Mouse (Mus musculus): Measurements from ENCODE around the gene Gpc6. TPM values are rescaled to one million over a fixed set of nuclear protein-coding genes. Genes with fewer than 3 reads are reported as not detected.
A peak's percentile ranks its signal among the peaks of the same experiment; 100 is the strongest.

The Gpc6 gene
- total RNA-seq (2021): 10 to 100 TPM; 18.2 to 19.4 TPM
- long read RNA-seq, experiment 1, partial matches to known transcripts: 0 of 1 reads
- long read RNA-seq, experiment 1, other reads (novel, unspliced or antisense): 1 of 1 reads
- long read RNA-seq, experiment 2, partial matches to known transcripts: 0 of 1 reads
- long read RNA-seq, experiment 2, other reads (novel, unspliced or antisense): 1 of 1 reads

- peak; percentile 82 to 87 for DNase-seq (ENCODE audit: extremely low spot score in 1 of 2, low spot score in 2 of 2)
- intact Hi-C loops (cut with DNase I): loop anchor here (5.0 to 10.0 kb wide), 4 partner anchors 300 to 1093 kb away; no protein-coding TSS in a partner anchor
- Histone ChIP-seq H3K27ac (peak within 1 kb of the TSS; percentile 82), H3K4me3 (peak within 1 kb of the TSS; percentile 70)
- TF ChIP-seq CTCF (IDR thresholded peaks at IDR 0.05): no peak
These were observed at the start of gene Gpc6 for GRCm38 (mm10) chr14:116924876-116925601. TSS of gene Gpc6 (plus strand) at chr14:116925315.

- H3K4me3 ChIP-seq: no peak overlapping the region
- intact Hi-C loops (cut with DNase I): no loop called here
These were observed 42.6 kb upstream of the Gpc6 start for GRCm38 (mm10) chr14:116882480-116883044.

DNA sequence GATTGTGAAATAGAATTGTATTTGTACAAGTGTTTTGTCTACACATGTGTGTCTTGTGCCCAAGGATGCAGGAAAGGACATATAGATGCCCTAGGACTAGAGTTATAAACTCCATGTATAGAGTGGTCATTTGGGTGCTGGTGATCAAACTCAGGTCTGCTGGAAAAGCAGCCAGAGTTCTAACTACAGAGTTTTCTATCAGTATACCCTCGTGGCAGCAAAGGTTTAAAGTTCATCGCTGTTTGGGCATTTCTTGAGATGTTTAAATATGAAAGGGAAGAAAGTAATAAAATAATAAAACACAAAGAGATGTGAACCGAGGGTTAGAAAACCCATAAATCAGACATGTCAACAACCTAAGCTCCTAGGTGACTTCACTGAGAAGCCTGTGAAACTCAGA is 30.8 kb upstream of the Gpc6 start:
- TF ChIP-seq CTCF (IDR thresholded peaks at IDR 0.05): no peak
- no peak overlapping the region for H3K4me3 ChIP-seq
- H3K27ac ChIP-seq: no peak overlapping the region
- no peak for DNase-seq (ENCODE audit: extremely low spot score in 1 of 2, low spot score in 2 of 2)
- intact Hi-C loops (cut with DNase I): no loop called here

More at GRCm38 (mm10) chr14:116882480-116883044, 42.6 kb upstream of the Gpc6 start:
- DNase-seq (ENCODE audit: extremely low spot score in 1 of 2, low spot score in 2 of 2): no peak
- TF ChIP-seq CTCF (IDR thresholded peaks at IDR 0.05): no peak
- H3K27ac ChIP-seq: no peak overlapping the region

DNA sequence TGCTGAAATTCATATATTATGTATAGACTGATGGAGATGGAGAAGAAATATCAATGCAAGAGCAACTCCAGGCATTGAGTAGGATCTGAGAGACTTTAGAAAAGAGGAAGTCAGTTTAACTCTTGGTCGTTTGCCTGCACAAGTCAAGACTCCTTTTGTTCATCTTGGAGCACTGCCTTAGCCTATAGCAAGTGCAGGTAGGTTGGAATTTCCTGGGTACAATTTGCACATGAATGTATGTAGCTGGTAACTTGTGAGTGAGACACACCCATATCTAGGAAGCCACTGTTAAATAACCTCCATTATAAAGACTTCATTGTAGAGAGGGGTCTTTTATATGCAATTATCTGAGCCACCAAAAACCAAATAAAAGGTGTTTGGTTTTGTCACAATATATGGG is 27.1 kb upstream of the Gpc6 start:
- Histone ChIP-seq H3K27ac (no peak overlapping the region), H3K4me3 (no peak overlapping the region)
- intact Hi-C loops (cut with DNase I): no loop called here
- DNase-seq (ENCODE audit: extremely low spot score in 1 of 2, low spot score in 2 of 2): no peak
- no peak for TF ChIP-seq CTCF (IDR thresholded peaks at IDR 0.05)

DNA sequence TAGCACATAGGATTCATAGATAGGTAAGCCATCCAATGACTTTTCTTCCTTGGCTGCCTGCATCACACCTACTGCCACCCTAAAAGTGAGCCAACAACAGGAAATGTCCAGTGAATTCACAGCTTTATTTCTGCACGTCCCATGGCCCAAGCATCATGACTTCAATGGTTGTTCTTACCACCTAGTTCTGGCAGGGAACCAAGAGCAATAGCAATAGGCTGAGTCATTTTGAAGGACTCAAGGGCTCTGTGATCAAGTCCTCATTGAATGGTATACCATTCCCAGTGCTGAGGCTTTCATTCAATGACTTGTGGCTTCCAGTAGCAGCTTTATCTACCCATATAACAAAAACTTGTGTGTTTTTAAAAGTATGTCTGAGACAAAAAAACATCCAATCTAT is 13.3 kb upstream of the Gpc6 start:
- H3K4me3 ChIP-seq: no peak overlapping the region
- no peak for DNase-seq (ENCODE audit: extremely low spot score in 1 of 2, low spot score in 2 of 2)
- no peak for TF ChIP-seq CTCF (IDR thresholded peaks at IDR 0.05)
- no peak overlapping the region for H3K27ac ChIP-seq
- intact Hi-C loops (cut with DNase I): no loop called here

DNA sequence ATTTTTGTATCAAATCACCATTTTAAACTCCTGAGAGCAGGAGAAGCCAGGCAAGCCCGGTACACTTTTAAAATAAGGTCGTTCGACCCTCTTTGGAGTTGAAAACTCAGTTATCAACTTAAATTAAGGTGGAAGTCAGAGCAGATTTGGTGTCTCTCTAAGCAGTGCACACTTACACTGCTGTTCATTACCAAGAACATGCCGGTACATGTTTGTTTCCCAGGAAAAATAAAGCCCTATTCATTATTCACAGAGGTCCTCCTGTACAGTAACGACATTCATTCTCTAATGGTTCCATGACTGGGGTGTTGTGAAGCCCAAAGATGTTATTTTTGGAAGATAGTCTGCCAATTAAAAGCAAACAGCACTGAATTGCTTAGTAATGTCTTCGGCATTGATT is 8.2 kb upstream of the Gpc6 start:
- TF ChIP-seq CTCF (IDR thresholded peaks at IDR 0.05): no peak
- intact Hi-C loops (cut with DNase I): no loop called here
- Histone ChIP-seq H3K4me3 (peak overlapping the region; percentile 16; the same call in 1 of the 2 replicates), H3K27ac (no peak overlapping the region)
- DNase-seq (ENCODE audit: extremely low spot score in 1 of 2, low spot score in 2 of 2): no peak

GRCm38 (mm10) chr14:116924266-116924665 is 849 bp upstream of the Gpc6 start:
- no peak for DNase-seq (ENCODE audit: extremely low spot score in 1 of 2, low spot score in 2 of 2)
- H3K27ac ChIP-seq: no peak overlapping the region
- H3K4me3 ChIP-seq: no peak overlapping the region
- no peak for TF ChIP-seq CTCF (IDR thresholded peaks at IDR 0.05)
- intact Hi-C loops (cut with DNase I): loop anchor here (10.0 kb wide), 1 partner anchor 301 kb away; no protein-coding TSS in a partner anchor

DNA sequence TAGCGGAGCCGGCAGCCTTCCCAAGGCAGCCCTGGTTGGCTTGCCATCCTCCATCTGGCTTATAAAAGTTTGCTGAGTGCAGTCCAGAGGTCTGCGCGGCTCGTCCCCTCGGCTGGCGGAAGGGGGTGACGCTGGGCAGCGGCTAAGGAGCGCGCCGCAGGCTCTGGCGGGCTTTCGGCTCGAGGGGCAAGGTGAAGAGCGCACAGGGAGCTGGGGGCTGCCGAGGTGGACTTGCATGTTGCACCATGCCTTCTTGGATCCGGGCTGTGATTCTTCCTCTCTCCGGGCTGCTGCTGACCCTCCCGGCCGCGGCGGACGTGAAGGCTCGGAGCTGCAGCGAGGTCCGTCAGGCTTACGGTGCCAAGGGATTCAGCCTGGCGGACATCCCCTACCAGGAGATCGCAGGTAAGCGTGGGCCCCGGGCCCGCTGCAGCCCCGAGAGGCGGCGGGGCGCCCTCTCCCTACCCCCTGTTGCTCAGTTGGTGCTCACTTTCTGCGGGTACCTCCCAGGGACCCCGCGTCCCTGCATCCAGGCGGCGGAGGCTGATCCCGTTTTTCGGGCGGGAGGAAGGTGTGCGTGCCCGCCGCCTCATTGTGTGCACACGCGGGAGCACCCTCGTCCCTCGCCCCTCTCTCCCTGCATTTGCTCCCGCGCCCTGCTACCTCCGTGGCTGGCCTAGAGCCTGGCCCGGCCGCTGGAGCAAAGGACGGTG is 732 bp downstream of the Gpc6 start:
- Histone ChIP-seq H3K4me3 (peak overlapping the region; percentile 70), H3K27ac (peak overlapping the region; percentile 82)
- TF ChIP-seq CTCF (IDR thresholded peaks at IDR 0.05): no peak
- intact Hi-C loops (cut with DNase I): loop anchor here (2.0 to 10.0 kb wide), 5 partner anchors 55 to 1094 kb away; no protein-coding TSS in a partner anchor
- DNase-seq (ENCODE audit: extremely low spot score in 1 of 2, low spot score in 2 of 2): peak; percentile 35 to 51

DNA sequence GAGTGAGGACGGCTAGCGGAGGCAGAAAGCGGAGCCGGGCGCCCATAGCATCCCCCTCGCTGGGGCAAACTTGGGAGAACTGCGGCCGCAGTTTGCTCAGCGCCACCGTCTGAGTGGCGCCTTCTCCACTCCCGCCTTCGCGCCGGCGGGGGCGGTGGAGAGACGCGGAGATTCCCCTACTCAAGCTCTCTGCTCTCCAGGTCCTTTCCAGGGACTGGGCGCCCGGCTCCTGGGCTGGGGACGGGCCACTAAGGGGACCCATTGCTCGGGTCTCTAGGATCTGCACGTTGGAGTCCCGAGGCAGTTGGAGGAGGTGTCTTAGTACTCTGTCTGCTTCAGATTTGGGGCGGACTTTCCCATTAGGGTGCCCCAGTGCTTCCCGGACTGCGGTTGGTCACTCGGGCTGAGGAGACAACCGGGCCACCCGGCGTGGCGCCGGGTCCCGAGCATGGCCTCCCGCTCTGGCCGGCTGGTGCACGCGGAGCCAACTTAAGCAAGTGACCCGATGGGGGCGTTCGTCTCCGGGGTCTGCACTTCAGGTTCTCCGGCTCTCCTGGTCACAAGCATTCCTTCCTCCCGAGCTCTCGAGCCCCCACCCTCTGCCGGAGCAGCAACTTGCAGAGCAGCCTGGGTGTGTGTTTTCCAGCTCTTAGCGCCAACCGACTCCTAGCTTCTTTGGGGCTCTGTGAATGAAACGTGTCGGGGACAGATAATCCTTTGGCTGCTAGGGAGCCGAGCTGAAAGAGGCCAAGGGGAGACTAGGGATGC is 1.5 kb downstream of the Gpc6 start:
- TF ChIP-seq CTCF (IDR thresholded peaks at IDR 0.05): peak; percentile 10
- peak; percentile 66 to 69 for DNase-seq (ENCODE audit: extremely low spot score in 1 of 2, low spot score in 2 of 2)
- Histone ChIP-seq H3K27ac (peak overlapping the region; percentile 82), H3K4me3 (peak overlapping the region; percentile 70)
- intact Hi-C loops (cut with DNase I): loop anchor here (2.0 to 10.0 kb wide), 5 partner anchors 54 to 1094 kb away; no protein-coding TSS in a partner anchor

DNA sequence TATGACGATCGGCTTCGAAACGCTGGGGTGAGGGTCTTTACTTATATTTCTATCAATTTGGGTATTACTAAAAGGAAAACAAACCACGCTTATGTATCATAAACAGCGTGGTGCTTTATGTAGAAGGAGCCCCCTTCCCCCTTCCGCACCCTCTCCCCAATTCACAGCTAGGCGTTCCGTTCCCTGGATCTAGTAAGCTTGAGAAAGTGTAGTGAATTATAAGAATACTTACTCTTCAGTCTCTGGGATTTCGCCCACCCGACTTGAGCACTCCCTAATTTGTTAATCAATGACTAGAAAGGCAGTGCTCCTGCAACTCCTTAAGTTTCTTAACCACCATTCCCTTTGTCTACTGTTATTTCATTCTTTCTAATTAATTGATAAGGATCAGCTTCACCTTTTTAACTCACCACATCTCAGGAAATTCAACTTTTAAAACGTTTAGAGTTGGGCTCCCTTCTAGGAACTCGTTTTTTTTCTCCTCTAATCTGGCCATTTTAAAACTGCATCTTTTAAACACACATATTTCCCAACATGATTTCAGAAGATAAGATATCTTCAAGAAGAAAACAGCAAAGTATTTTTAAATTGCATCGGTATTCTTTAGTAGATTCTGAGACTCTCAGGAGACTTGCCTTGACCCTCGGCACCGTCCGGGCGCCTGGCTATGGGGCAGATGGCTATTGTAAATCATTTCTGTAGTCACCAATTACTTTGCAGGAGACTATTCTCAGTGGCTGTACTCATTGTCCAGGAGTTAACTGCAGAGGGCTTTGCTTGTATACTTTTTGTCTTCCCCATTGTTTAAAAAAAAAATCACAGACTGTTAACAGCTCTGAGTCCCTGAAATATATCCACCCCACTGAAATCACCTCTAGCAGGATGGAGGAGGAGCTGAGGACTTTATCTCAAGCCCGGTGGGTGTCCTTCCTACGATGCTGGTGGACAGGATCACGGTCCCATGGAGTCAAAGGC is 2.5 kb downstream of the Gpc6 start:
- Histone ChIP-seq H3K4me3 (peak overlapping the region; percentile 70), H3K27ac (peak overlapping the region; percentile 82)
- no peak for TF ChIP-seq CTCF (IDR thresholded peaks at IDR 0.05)
- DNase-seq (ENCODE audit: extremely low spot score in 1 of 2, low spot score in 2 of 2): no peak
- intact Hi-C loops (cut with DNase I): loop anchor here (2.0 to 10.0 kb wide), 5 partner anchors 53 to 1095 kb away; no protein-coding TSS in a partner anchor

Data from left cerebral cortex, adult 2 months (tissue).